Mouse (Mus musculus) kidney, embryonic 14.5 days (tissue): ENCODE measurements at regions not wholly inside any gene's neighbourhood (a gene's known extent, or its start where the extent isn't known, plus 50 kb on each side); places are given as distances from the start of the nearest gene placed in this dataset.

Experiments used
- ATAC-seq: fragments of 200-750 bp; cut with Nextera tagmentation; 2 replicates; pipeline ENCODE4 v1.8.0; 2017; ENCODE audit warnings: moderate number of reproducible peaks, mild to moderate bottlenecking, moderate TSS enrichment, moderate library complexity; ENCODE audit not compliant: low FRiP score, low TSS enrichment
- H3K27ac ChIP-seq: fragments of 300-500 bp; sonication (generic); 2 replicates; pipeline ENCODE4 v1.5.1; 2014; ENCODE audit warnings: low read depth, mild to moderate bottlenecking, low read length, moderate library complexity, mixed read lengths
- H3K27me3 ChIP-seq: fragments of 300-500 bp; sonication (generic); 2 replicates; pipeline ENCODE4 v1.6.1; 2014; ENCODE audit warnings: mild to moderate bottlenecking, low read length; ENCODE audit not compliant: control insufficient read depth, insufficient read depth
- H3K36me3 ChIP-seq: fragments of 300-500 bp; sonication (generic); 2 replicates; pipeline ENCODE4 v1.6.1; 2014; ENCODE audit warnings: low read length, mixed read lengths; ENCODE audit not compliant: control insufficient read depth, insufficient read depth
- H3K4me1 ChIP-seq: fragments of 300-500 bp; sonication (generic); 2 replicates; pipeline ENCODE4 v1.6.1; 2014; ENCODE audit warnings: low read length, mixed read lengths; ENCODE audit not compliant: control insufficient read depth, insufficient read depth
- H3K4me2 ChIP-seq: fragments of 300-500 bp; sonication (generic); replicated peaks from 2 replicates; pipeline ENCODE4 v1.6.1; 2014; ENCODE audit warnings: low read depth, mild to moderate bottlenecking, low read length
- H3K4me3 ChIP-seq: fragments of 300-500 bp; sonication (generic); 2 replicates; pipeline ENCODE4 v1.5.1; 2014; ENCODE audit warnings: mild to moderate bottlenecking, low read length
- H3K9ac ChIP-seq: fragments of 300-500 bp; sonication (generic); 2 replicates; pipeline ENCODE4 v1.6.1; 2014; ENCODE audit warnings: low read depth, mild to moderate bottlenecking, low read length, moderate library complexity
- H3K9me3 ChIP-seq: fragments of 300-500 bp; sonication (generic); 2 replicates; pipeline ENCODE4 v1.6.1; 2016; ENCODE audit warnings: low read length; ENCODE audit not compliant: control insufficient read depth
- WGBS: fragments of 180-500 bp; shearing (Covaris S2); extraction: QIAGEN DNeasy Blood & Tissue Kit; methylation state at CpG from one replicate; pipeline ENCODE4 v1.1.7; 2014; 5-methylcytosine and 5-hydroxymethylcytosine counted together

DNA sequence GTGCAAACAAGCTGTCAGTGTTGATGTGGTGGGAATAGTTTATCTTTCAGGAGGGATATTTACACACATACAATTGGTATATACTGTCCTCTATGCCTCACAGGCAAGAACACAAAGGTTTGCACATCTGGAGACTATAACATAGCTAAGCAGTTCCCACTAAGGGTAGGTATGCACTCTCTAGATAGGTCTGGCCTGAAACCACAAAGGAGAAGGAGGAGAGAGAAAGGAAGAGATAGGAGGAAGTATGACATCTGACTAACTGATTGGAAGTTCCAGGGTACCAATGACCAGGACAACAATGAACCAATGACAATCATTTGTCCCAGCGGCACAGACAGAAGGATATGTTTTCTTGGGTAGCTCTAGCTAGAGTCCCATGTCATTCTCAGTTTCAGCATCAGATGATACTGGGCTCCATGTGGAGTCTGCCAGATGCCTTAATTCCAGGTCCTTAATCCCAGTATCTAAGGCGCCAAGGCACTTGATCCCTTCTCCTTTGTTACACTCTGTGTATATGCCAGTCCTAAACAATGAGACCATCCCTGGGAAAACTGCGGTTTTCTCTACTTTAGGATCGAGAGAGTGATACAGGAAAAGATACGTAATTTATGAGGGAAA lies 168.5 kb downstream of the Cd83 start:
- Histone ChIP-seq H3K4me3 (no peak overlapping the region), H3K4me2 (no peak overlapping the region), H3K27ac (no peak overlapping the region), H3K9me3 (no peaks in the 10 kb centered on the region), H3K4me1 (no peaks in the 10 kb centered on the region), H3K9ac (no peak overlapping the region), H3K27me3 (no peaks in the 10 kb centered on the region), H3K36me3 (no peaks in the 10 kb centered on the region)
- WGBS: 86% methylated on average over 5 of the region's 5 CpGs
- ATAC-seq: no peak

DNA sequence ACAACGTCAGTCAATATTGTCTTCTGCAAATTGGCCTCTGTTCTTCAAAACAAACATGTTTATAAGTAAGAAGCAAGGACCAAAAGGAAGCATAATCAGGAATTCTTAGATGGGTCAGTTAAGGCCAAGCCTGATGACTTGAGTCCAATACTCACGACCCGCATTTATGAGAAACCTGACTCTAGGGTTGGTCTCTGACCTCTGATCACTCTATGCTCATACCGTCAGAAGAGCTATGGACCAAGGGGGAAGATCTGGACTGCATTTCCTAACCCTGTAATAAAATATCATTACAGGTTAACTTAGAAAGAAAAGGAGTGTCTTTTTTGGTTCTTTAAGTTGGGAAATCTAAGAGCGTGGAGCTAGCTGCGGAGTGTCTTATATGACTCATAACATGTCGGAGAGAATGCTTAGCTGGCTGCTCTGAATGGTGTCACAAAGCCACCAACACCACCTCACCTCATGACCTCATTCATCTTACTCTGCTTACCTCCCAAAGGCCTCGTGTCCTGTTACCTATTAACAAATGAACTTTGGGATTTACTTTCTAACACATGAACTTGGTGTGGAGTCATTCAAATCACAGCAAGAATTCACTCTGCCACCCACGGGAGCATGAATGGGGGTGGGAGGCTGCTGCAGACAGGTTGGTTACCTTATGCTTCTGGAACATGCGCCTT lies 170.3 kb downstream of the Cd83 start:
- no peak for ATAC-seq
- Histone ChIP-seq H3K4me3 (no peak overlapping the region), H3K4me1 (peaks cover 4% of the 10 kb centered on the region; the same call in 1 of the 2 replicates), H3K36me3 (no peaks in the 10 kb centered on the region), H3K4me2 (no peak overlapping the region), H3K27ac (no peak overlapping the region), H3K27me3 (no peaks in the 10 kb centered on the region), H3K9ac (no peak overlapping the region), H3K9me3 (no peaks in the 10 kb centered on the region)
- WGBS: 48% methylated on average over 10 of the region's 10 CpGs

DNA sequence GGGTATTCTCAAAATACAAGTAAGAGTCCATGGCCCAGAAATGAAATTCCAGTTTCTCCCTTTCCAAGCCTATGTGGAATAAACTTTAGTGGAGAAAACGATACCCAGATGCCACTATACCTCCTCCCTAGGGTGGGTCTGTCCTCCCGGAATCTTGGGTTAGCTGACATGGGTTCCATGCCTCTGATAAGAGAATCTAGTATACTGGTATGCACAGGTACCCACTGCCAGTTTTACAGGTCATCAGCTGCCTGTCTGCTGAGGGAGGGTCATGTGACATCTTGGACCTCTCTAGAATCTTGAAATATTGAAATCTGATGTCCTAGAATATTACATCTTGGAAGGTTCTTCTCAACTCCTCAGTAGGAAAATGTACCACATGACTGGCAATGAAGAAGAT lies 172.5 kb downstream of the Cd83 start:
- 95% methylated on average over 2 of the region's 2 CpGs for WGBS
- no peaks in the 10 kb centered on the region for H3K27me3 ChIP-seq
- H3K4me3 ChIP-seq: no peak overlapping the region

DNA sequence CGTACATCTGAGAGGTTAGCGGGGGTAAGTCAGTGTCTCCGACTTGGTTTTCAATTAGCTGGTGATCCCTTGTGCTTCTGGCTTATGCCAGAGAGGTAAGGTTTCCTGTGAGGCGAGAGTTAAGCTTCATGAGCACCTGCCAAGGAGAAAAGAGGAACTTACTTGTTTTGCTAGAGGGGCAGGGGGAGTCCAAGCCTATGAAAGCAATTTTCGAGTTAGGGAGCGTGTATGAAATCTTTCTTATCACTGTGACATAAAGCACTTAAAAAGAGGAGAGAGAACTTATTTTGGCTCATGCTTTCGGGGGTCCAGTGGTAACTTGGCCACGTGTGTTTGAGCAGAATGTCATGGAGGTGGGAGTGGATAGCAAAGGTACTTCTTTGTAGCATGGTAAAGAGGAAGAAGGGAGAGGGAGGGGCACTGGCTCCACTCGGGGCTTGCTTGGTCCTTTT lies 174.6 kb downstream of the Cd83 start:
- Histone ChIP-seq H3K9me3 (no peaks in the 10 kb centered on the region), H3K36me3 (no peaks in the 10 kb centered on the region), H3K27me3 (no peaks in the 10 kb centered on the region), H3K9ac (no peak overlapping the region), H3K4me2 (no peak overlapping the region), H3K4me1 (peaks cover 4% of the 10 kb centered on the region; the same call in 1 of the 2 replicates), H3K27ac (no peak overlapping the region), H3K4me3 (no peak overlapping the region)
- no peak for ATAC-seq
- WGBS: 45% methylated on average over 9 of the region's 9 CpGs

More for the DNA sequence above, 172.5 kb downstream of the Cd83 start:
- H3K9me3 ChIP-seq: no peaks in the 10 kb centered on the region
- no peak overlapping the region for H3K9ac ChIP-seq
- H3K4me1 ChIP-seq: peaks cover 4% of the 10 kb centered on the region; the same call in 1 of the 2 replicates
- no peak overlapping the region for H3K4me2 ChIP-seq
- H3K27ac ChIP-seq: no peak overlapping the region
- H3K36me3 ChIP-seq: no peaks in the 10 kb centered on the region
- ATAC-seq: no peak

DNA sequence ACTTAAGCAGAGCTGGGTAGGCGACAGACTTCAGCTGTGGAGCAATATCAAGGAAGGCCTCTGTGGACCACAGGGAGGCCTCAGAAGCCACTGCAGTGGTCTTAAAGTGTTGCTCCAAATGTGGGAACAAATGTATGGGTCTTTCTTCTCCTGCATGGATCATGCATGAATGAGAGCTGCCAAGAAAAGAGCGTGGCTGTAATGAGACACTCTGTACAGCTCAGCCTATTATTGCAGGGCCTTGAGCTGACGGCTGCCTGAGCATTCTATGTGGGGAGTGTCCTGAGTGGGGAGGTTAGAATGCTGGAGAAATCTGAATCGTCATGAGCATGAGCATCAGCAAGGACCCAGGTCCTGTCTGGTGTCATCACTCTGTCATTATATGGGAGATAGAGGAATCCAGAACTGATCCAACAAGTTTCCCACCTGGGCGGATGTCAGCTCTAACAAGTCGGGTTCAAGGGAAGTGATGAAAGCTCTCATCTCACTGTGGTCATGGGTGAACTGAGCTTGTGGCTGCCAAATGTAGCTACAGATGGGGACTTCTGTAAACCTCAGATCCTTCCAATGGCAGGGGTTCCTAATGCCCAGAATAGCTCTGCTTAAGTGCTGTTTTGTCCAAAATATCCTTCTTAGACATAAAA lies 176.6 kb downstream of the Cd83 start:
- no peak for ATAC-seq
- Histone ChIP-seq H3K36me3 (no peaks in the 10 kb centered on the region), H3K4me3 (no peak overlapping the region), H3K4me1 (peaks cover 4% of the 10 kb centered on the region; the same call in 1 of the 2 replicates), H3K9ac (no peak overlapping the region), H3K4me2 (no peak overlapping the region), H3K27ac (no peak overlapping the region), H3K27me3 (no peaks in the 10 kb centered on the region), H3K9me3 (no peaks in the 10 kb centered on the region)
- WGBS: 72% methylated on average over 6 of the region's 6 CpGs

DNA sequence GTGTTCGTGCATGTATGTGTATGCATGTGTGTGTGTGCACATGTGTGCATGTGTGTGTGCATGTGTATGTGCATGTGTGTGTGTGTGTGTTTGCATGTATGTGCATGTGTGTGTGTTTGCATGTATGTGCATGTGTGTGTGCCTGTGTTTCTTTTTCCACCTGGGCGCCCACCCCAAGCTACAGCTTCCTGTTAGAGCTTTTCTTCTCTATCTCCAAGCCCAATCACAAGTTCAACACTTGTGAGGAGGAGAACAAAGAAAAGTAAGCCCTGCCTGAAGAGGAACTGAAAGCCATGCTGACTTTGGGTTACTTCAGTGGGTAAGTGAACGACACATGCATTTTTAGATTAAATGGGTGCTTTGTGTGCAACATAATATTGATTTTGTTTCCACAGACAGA lies 177.4 kb downstream of the Cd83 start:
- ATAC-seq: no peak
- no peaks in the 10 kb centered on the region for H3K9me3 ChIP-seq
- WGBS: 88% methylated on average over 3 of the region's 3 CpGs

DNA sequence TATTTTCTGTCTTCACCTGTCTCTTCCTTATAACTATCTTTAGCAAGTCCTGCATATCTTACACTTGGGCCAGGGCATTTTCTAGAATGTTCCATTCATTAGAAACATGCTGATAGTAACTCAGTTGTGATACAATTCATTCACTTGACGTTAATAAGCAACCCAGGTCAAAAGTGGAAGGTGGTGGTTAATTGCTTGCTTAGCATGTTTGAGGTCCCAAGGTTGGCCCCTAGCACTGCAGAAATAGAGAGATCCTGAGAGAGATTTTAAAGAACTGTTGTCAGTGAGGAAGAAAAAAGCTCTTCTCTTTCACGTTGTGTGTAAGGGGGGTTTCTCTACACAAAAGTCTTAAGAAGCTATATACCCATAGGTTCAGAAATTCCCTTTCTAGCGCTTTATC lies 178.7 kb downstream of the Cd83 start:
- no peak overlapping the region for H3K4me3 ChIP-seq
- no peaks in the 10 kb centered on the region for H3K9me3 ChIP-seq
- WGBS: 75% methylated on average over 3 of the region's 3 CpGs
- H3K4me2 ChIP-seq: no peak overlapping the region
- ATAC-seq: no peak
- no peak overlapping the region for H3K9ac ChIP-seq
- H3K27me3 ChIP-seq: no peaks in the 10 kb centered on the region
- H3K4me1 ChIP-seq: peaks cover 4% of the 10 kb centered on the region; the same call in 1 of the 2 replicates
- H3K27ac ChIP-seq: no peak overlapping the region
- H3K36me3 ChIP-seq: no peaks in the 10 kb centered on the region

More for the DNA sequence above, 177.4 kb downstream of the Cd83 start:
- Histone ChIP-seq H3K4me2 (no peak overlapping the region), H3K36me3 (no peaks in the 10 kb centered on the region), H3K27ac (no peak overlapping the region), H3K9ac (no peak overlapping the region), H3K4me1 (peaks cover 4% of the 10 kb centered on the region; the same call in 1 of the 2 replicates), H3K4me3 (no peak overlapping the region), H3K27me3 (no peaks in the 10 kb centered on the region)

DNA sequence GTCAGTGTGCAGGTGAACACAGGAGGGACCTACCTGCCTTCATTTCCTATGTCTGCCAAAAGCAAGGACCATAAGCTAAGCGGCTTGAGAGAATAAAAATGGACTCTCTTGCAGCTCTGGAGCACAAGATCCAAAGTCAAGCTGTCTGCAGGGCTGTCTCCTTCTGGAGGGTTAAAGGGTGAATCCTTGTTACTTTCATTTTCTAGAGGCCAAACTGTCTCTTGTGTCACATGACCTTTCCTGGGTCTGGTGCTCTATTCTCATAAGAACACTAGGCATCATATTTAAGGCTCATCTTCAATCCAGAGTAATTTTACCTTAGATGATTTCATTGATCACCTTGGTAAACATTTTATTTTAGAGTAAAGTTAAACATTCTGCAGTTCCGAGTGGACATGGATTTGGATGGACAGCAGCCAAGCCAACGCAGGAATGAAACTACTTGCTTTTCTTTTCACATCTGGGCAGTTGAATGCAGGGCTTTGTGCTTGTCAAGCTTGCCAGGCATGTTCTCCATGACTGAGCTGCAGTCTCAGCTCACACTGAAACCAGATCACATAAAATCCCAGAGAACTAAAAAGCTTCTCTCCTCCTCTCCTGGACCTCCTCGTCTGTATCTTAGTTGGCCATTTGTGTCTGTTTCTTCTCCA lies 180.8 kb downstream of the Cd83 start:
- no peaks in the 10 kb centered on the region for H3K9me3 ChIP-seq
- no peak overlapping the region for H3K4me3 ChIP-seq
- H3K27me3 ChIP-seq: no peaks in the 10 kb centered on the region
- 72% methylated on average over 4 of the region's 4 CpGs for WGBS
- no peaks in the 10 kb centered on the region for H3K4me1 ChIP-seq
- H3K27ac ChIP-seq: no peak overlapping the region
- no peaks in the 10 kb centered on the region for H3K36me3 ChIP-seq
- ATAC-seq: no peak
- no peak overlapping the region for H3K9ac ChIP-seq
- H3K4me2 ChIP-seq: no peak overlapping the region
